Mouse (Mus musculus): ENCODE measurements around the gene Gm43191. TPM values are rescaled to one million over a fixed set of nuclear protein-coding genes. Genes with fewer than 3 reads are reported as not detected.
"Not testable (repeated sequence)": the region's sequence is repeated elsewhere in the genome, so short reads cannot be mapped to it uniquely, and the experiment has no call there.

Gm43191 gene
- polyA plus RNA-seq, 1 experiment = not detected

DNA sequence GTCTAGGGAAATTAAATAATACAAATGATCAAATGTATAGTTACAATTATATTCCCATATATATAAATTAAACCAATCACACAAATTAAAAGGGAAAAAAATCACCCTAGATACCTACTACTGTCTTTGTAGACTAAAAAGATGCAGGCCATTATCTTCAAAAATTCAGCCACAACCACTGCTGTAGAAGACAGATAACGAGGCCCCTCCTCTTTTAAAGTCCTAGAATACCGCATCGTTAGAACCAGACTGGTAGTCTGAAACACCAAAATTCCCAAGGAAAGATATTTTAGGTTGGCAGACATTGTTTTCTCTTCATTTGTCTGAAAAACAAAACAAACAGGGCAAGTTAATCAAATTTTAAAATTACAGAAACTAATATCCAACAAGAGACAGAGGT lies 13.3 kb upstream of the Gm43191 start:
- TF ChIP-seq GATA1 (IDR thresholded peaks at IDR 0.05; ENCODE audit: low read length) (peak; percentile 83), TAL1 (IDR thresholded peaks at IDR 0.05; ENCODE audit: low read length) (peak; percentile 86)
- H3K36me3 ChIP-seq (ENCODE audit: control insufficient read depth) = peaks cover 47% of the 10 kb centered on the region
- no peaks in the 10 kb centered on the region for H3K27me3 ChIP-seq (ENCODE audit: control insufficient read depth)
- H3K4me3 ChIP-seq (replicated peaks) = peak overlapping the region; percentile 56
- no peaks in the 10 kb centered on the region for H3K9me3 ChIP-seq (ENCODE audit: control insufficient read depth, low read length)
- peaks cover 55% of the 10 kb centered on the region for H3K4me1 ChIP-seq (ENCODE audit: control insufficient read depth)

DNA sequence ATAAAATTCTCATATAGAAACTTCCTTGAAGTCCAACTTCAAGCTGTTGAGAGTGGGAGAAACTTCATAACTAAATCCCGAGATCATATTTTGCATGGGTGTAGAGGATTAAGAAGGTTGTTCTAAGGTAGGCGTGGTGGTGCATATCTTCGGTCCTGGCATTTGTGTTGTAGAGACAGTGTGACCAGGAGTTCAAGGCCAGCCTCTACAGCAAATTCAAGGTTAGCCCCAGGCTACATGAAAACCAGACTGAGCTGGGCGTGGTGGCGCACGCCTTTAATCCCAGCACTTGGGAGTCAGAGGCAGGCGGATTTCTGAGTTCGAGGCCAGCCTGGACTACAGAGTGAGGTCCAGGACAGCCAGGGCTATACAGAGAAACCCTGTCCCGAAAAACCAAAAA lies 16.8 kb downstream of the Gm43191 start:
- H3K27me3 ChIP-seq (ENCODE audit: control insufficient read depth); H3K4me3 ChIP-seq (replicated peaks); H3K9me3 ChIP-seq (ENCODE audit: control insufficient read depth, low read length): not testable (repeated sequence)
- peaks cover 29% of the 10 kb centered on the region for H3K36me3 ChIP-seq (ENCODE audit: control insufficient read depth)
- H3K4me1 ChIP-seq (ENCODE audit: control insufficient read depth) = peaks cover 40% of the 10 kb centered on the region

DNA sequence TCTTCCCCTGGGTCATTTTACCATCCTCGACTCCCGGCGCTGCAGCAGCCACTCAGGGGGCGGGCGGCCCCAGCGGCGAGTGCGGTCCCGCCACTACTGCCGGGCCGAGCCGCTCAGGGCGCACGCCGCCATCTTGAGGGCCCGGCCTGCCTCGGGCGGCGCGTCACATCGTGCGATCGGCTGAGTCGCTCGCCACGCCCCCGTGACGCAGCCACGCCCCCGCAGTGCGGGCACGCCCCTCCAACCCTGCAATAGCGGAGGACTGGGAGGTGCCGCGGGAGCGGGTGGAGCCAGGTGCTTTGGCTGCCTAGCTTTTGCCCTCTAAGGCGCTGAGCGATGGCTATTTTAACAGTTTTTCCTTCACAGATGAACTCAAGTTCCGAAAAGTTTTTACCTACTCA lies 18.6 kb downstream of the Gm43191 start, which contains the start of gene Mfsd14a:
Mfsd14a (minus strand) TSS at position 215 of the 401 bp plus-strand sequence.
- H3K9me3 ChIP-seq (ENCODE audit: control insufficient read depth, low read length) = no peaks in the 10 kb centered on the region
- peaks cover 54% of the 10 kb centered on the region for H3K4me1 ChIP-seq (ENCODE audit: control insufficient read depth)
- H3K27me3 ChIP-seq (ENCODE audit: control insufficient read depth) = no peaks in the 10 kb centered on the region
- peaks cover 24% of the 10 kb centered on the region for H3K36me3 ChIP-seq (ENCODE audit: control insufficient read depth)
- peak within 1 kb of the TSS; percentile 100 for H3K4me3 ChIP-seq (replicated peaks)
- no peak for TF ChIP-seq GATA1 (IDR thresholded peaks at IDR 0.05; ENCODE audit: low read length)
- no peak for TF ChIP-seq TAL1 (IDR thresholded peaks at IDR 0.05; ENCODE audit: low read length)

DNA sequence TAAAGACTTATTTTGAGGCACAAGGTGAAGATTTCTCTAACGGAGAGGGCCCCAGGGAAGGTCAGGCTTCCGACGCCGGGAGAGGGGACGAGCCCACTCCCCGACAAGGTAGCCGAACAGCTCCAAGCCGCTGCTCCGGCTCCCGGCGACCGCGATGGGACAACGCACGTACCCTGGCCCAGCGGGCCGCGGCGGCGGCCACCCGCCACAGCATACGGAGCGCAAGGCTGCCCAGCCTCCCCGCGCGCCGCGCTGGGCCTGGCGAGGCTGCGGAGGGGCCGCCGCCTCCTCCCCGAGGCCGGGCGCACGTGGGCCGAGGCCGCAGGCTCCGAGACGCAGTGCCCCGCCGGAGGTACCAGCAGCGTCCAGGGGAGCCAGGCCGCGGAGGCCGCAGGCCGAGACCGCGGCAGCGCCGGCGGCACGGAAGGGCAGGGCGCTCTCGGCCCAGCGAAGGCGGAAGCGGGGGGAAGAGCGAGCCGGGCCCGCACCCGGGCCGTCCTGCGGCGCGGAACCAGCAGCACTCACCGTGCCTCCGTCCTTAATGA lies 19.1 kb downstream of the Gm43191 start:
- no peaks in the 10 kb centered on the region for H3K9me3 ChIP-seq (ENCODE audit: control insufficient read depth, low read length)
- TF ChIP-seq GATA1 (IDR thresholded peaks at IDR 0.05; ENCODE audit: low read length) (no peak), TAL1 (IDR thresholded peaks at IDR 0.05; ENCODE audit: low read length) (no peak)
- no peaks in the 10 kb centered on the region for H3K27me3 ChIP-seq (ENCODE audit: control insufficient read depth)
- H3K4me1 ChIP-seq (ENCODE audit: control insufficient read depth) = peaks cover 57% of the 10 kb centered on the region
- H3K4me3 ChIP-seq (replicated peaks) = peak overlapping the region; percentile 100
- H3K36me3 ChIP-seq (ENCODE audit: control insufficient read depth) = peaks cover 19% of the 10 kb centered on the region

DNA sequence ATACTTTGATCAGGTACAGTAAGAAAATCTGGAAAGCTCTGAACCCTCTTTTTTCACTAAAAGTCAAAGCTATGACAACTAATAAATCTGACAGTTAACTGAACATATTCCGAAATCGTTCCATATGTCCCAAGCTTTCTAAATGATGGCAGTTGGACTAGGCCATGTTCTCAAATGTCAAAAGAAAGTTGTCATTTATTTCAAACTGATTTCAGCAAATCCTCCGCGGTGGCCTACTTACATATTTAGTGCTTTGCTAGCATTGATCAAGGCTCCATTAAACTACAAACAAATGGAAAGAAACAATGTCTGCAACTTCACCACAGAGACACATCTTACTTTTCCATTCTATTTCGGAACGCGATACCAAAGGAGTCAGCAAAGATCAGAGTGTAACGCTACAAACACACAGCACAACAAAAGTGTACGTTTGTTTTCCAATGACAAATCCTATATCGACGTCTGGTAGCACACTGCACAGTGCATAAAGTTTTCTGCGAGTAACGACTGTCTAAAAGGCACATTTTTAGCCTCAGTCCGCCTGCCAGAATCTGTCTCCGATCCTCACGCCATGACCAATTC lies 19.7 kb downstream of the Gm43191 start:
- H3K4me1 ChIP-seq (ENCODE audit: control insufficient read depth) = peaks cover 57% of the 10 kb centered on the region
- peak overlapping the region; percentile 100 for H3K4me3 ChIP-seq (replicated peaks)
- no peaks in the 10 kb centered on the region for H3K27me3 ChIP-seq (ENCODE audit: control insufficient read depth)
- peaks cover 17% of the 10 kb centered on the region for H3K36me3 ChIP-seq (ENCODE audit: control insufficient read depth)
- H3K9me3 ChIP-seq (ENCODE audit: control insufficient read depth, low read length) = no peaks in the 10 kb centered on the region
- no peak for TF ChIP-seq TAL1 (IDR thresholded peaks at IDR 0.05; ENCODE audit: low read length)
- TF ChIP-seq GATA1 (IDR thresholded peaks at IDR 0.05; ENCODE audit: low read length) = no peak

DNA sequence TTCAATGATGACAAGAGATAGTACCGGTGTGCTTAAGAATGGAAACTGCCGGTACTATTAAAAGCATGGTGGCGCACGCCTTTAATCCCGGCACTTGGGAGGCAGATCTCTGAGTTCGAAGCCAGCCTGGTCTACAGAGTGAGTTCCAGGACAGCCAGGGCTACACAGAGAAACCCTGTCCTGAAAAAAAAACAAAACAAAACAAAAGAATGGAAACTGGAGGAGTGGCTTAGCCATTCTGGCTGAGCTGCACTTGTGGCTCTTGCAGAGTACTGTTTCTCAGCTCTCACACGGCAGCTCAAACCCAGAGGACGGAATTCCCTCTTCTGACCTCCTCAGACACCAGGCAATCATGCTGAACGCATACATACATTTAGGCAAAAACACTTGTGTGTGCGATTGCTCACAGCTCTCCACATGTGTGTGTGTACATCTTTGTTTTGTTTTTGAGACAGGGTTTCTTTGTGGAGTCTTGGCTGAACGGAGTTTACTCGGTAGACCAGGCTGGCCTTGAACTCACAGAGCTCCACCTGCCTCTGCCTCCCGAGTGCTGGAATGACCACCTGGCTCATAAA lies 21.1 kb downstream of the Gm43191 start:
- Histone ChIP-seq H3K27me3 (ENCODE audit: control insufficient read depth) (no peaks in the 10 kb centered on the region), H3K4me3 (replicated peaks) (peak overlapping the region; percentile 100), H3K4me1 (ENCODE audit: control insufficient read depth) (peaks cover 63% of the 10 kb centered on the region), H3K9me3 (ENCODE audit: control insufficient read depth, low read length) (no peaks in the 10 kb centered on the region), H3K36me3 (ENCODE audit: control insufficient read depth) (peaks cover 13% of the 10 kb centered on the region)
- TF ChIP-seq GATA1 (IDR thresholded peaks at IDR 0.05; ENCODE audit: low read length) (no peak), TAL1 (IDR thresholded peaks at IDR 0.05; ENCODE audit: low read length) (no peak)

DNA sequence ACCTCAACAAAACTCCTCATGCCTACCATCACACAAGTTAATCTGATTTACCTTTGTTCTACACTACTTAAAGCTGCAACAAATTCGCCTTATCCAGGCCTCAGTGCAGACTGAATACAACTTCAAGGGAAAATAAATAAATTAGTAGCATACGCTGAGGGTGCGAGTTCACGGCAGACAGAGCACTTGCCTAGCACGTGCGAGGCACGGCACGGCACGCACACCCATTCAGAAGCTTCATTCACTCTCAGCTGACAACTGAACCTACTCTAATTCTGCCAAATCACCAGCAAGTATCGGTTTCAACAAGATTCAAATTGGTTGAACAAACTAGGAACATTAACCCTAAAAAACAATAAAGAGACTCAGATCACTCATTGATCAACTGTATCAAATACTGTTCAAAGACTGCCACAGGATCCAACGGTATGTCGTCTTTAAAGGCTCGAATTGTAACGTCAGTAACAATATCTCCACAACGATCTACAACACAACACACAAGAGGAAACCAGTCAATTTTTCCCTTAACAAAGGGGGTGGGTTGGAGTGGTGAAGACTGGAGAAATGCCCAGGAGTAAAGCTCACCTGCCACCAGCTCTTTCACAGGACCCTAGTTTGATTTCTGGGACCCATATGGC lies 22.0 kb downstream of the Gm43191 start:
- peaks cover 65% of the 10 kb centered on the region for H3K4me1 ChIP-seq (ENCODE audit: control insufficient read depth)
- H3K4me3 ChIP-seq (replicated peaks) = no peak overlapping the region
- H3K36me3 ChIP-seq (ENCODE audit: control insufficient read depth) = peaks cover 9% of the 10 kb centered on the region
- TF ChIP-seq GATA1 (IDR thresholded peaks at IDR 0.05; ENCODE audit: low read length) (no peak), TAL1 (IDR thresholded peaks at IDR 0.05; ENCODE audit: low read length) (no peak)
- H3K9me3 ChIP-seq (ENCODE audit: control insufficient read depth, low read length) = no peaks in the 10 kb centered on the region
- H3K27me3 ChIP-seq (ENCODE audit: control insufficient read depth) = no peaks in the 10 kb centered on the region

DNA sequence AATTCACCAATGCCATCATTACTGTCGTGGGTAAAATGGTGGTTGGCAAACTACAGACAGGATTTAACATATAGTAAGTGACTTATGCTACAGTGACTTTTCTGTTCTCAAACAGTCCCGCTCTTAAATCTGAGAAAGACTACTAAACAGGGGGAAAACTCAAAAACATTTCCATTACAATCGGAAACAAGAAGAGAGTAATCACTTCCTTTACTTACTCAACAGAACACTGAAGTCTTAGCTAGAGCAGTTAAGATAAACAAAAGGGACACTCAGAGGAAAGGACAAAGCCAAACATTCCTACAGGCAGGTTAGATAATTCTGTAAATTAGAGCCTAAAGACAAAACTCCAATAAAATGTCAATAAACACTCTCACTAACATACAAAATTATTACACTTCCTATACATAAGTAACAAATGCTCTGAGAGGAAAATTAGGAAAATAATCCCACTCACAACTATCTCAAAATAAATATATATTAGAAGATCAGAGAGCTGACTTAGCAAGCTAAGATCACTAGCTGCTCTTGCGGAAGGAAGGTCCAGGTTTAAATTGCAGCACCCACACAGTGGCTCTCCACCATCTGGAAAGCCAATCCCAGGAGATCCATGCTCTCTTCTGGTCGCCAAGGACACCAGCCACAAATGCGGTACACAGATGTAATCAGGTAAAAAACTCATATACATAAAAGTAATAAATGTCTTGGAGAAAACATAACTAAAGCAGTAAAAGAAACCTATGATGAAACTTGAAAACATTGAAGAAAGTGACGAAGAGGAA lies 24.7 kb downstream of the Gm43191 start:
- Histone ChIP-seq H3K36me3 (ENCODE audit: control insufficient read depth) (peaks cover 15% of the 10 kb centered on the region), H3K9me3 (ENCODE audit: control insufficient read depth, low read length) (no peaks in the 10 kb centered on the region), H3K4me1 (ENCODE audit: control insufficient read depth) (peaks cover 64% of the 10 kb centered on the region), H3K27me3 (ENCODE audit: control insufficient read depth) (no peaks in the 10 kb centered on the region), H3K4me3 (replicated peaks) (no peak overlapping the region)
- TF ChIP-seq GATA1 (IDR thresholded peaks at IDR 0.05; ENCODE audit: low read length) (no peak), TAL1 (IDR thresholded peaks at IDR 0.05; ENCODE audit: low read length) (no peak)

DNA sequence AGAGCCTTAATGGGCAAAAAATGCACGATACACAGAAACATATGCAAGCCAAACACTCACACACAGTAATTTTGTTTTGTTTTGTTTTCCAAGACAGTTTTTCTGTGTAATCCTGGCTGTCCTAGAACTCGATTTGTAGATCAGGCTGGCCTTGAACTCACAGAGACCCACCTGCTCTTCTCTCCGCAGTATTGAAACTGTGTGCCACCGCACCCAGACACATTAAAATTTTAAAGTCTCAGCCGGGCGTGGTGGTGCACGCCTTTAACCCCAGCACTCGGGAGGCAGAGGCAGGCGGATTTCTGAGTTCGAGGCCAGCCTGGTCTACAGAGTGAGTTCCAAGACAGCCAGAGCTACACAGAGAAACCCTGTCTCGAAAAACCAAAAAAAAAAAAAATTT lies 27.0 kb downstream of the Gm43191 start:
- not testable (repeated sequence) for H3K4me3 ChIP-seq (replicated peaks); H3K27me3 ChIP-seq (ENCODE audit: control insufficient read depth); H3K9me3 ChIP-seq (ENCODE audit: control insufficient read depth, low read length)
- peaks cover 37% of the 10 kb centered on the region for H3K36me3 ChIP-seq (ENCODE audit: control insufficient read depth)
- H3K4me1 ChIP-seq (ENCODE audit: control insufficient read depth) = peaks cover 50% of the 10 kb centered on the region
